ENCODE assay signal across 29 mouse cellular contexts in the genomic region with DNA sequence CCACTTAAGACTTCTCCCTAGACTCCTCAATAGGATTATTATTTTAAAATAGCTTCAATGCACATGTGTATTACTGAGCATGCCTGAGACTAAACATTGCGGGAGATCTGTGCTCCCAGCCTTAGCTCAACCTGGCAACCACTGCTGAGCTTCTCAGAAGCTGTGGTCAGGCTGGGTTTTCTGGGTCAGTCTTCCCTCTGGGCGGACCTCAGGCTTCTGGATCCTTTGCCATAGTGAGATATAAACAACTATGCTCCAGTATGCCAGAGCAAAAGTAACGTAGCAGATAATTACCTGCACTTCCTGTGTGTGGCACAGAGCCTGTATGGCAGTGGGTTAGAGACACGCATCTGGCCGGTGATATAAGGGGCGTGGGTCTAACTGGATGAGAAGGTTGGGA. TPM values are rescaled to one million over a fixed set of nuclear protein-coding genes. Genes with fewer than 3 reads are reported as not detected.
A peak's percentile ranks its signal among the peaks of the same experiment; 100 is the strongest.
DNase-seq lines count a peak whose midpoint lies in the region; ATAC-seq and TF ChIP-seq lines count a peak whose summit lies in the region.
"Had no signal": no experiment of that assay in that cellular context is flagged by ENCODE, and none has a peak within 500 bp of the region (broad histone marks: within the 10 kb centered on the region; RNA-seq: fewer than 3 reads in every experiment).

No protein-coding gene starts in this region.

- H3K27me3 ChIP-seq in heart, embryonic 13.5 days (replicated peaks): no peaks in the 10 kb centered on the region
- H3K27me3 ChIP-seq in liver, embryonic 16.5 days (ENCODE audit: control insufficient read depth, insufficient read depth, low read depth, low read length): no peaks in the 10 kb centered on the region
- no peaks in the 10 kb centered on the region for H3K27me3 ChIP-seq in midbrain, embryonic 10.5 days (ENCODE audit: low read depth, poor library complexity, severe bottlenecking)
- H3K27me3 ChIP-seq: CH12.LX; heart, embryonic 15.5 days; hindbrain, embryonic 15.5 days; megakaryocyte, embryonic 14.5 days; midbrain, embryonic 13.5 days; neural tube, embryonic 13.5 days had no signal

- H3K36me3 ChIP-seq in heart, embryonic 13.5 days: no peaks in the 10 kb centered on the region
- H3K36me3 ChIP-seq in liver, embryonic 16.5 days (ENCODE audit: control insufficient read depth, insufficient read depth): no peaks in the 10 kb centered on the region
- H3K36me3 ChIP-seq in midbrain, embryonic 10.5 days: no peaks in the 10 kb centered on the region
- H3K36me3 ChIP-seq: heart, embryonic 15.5 days; hindbrain, embryonic 10.5 days; hindbrain, embryonic 15.5 days; midbrain, embryonic 13.5 days; neural tube, embryonic 13.5 days had no signal

- DNase-seq in heart, postnatal 10 days: no peak
- no peak for DNase-seq in midbrain, embryonic 10.5 days (ENCODE audit: low spot score)
- DNase-seq: B cell, adult 2 months; cerebellum, adult 11 months; cerebellum, adult 9-10 months; gastrocnemius, postnatal 10 days; left cerebral cortex, postnatal 4 days; right cerebral cortex, postnatal 4 days; thymus, adult 18-20 months; thymus, postnatal 25 days had no signal

- no peak for ATAC-seq in heart, embryonic 13.5 days (ENCODE audit: extremely low read depth, insufficient number of reproducible peaks, low FRiP score, low TSS enrichment)
- ATAC-seq in liver, embryonic 16.5 days (ENCODE audit: low read depth): no peak
- ATAC-seq in CD4-positive, CD25-positive, alpha-beta regulatory T cell, adult 4 months: no peak
- ATAC-seq: activated CD4-positive, CD25-positive, alpha-beta regulatory T cell, adult 4 months; forebrain, embryonic 16.5 days; inflammation-experienced regulatory T-cells, adult 6 months; midbrain, embryonic 13.5 days had no signal

- no peak overlapping the region for H3K9ac ChIP-seq in heart, embryonic 13.5 days
- H3K9ac ChIP-seq in liver, embryonic 16.5 days (ENCODE audit: low read depth, low read length): no peak overlapping the region
- H3K9ac ChIP-seq: heart, embryonic 15.5 days; hindbrain, embryonic 15.5 days; liver, embryonic 14.5 days; midbrain, embryonic 13.5 days; neural tube, embryonic 13.5 days had no signal

- peak overlapping the region; percentile 12; the same call in 1 of the 2 replicates for H3K27ac ChIP-seq in heart, embryonic 13.5 days (replicated peaks)
- peak overlapping the region; percentile 49; the same call in 1 of the 2 replicates for H3K27ac ChIP-seq in bone marrow macrophage, adult 2 months (ENCODE audit: insufficient read depth, low read depth, low read length)
- peak overlapping the region; percentile 77 for H3K27ac ChIP-seq in brown adipose tissue, adult 24 weeks (replicated peaks; ENCODE audit: low read depth, low read length)
- H3K27ac ChIP-seq in liver, embryonic 16.5 days (ENCODE audit: low read length): peak overlapping the region; percentile 39; the same call in 1 of the 2 replicates
- H3K27ac ChIP-seq in midbrain, embryonic 10.5 days (replicated peaks): no peak overlapping the region
- H3K27ac ChIP-seq: hindbrain, embryonic 10.5 days; hindbrain, embryonic 15.5 days; layer of hippocampus, adult 2 months; liver, embryonic 14.5 days; midbrain, embryonic 13.5 days; neural tube, embryonic 13.5 days; stomach, postnatal 0 days had no signal

- TF ChIP-seq POLR2A in bone marrow macrophage, adult 2 months (IDR thresholded peaks at IDR 0.05; ENCODE audit: borderline replicate concordance, low read depth, low read length): no peak

- peaks cover 72% of the 10 kb centered on the region for H3K4me1 ChIP-seq in heart, embryonic 13.5 days
- peaks cover 29% of the 10 kb centered on the region for H3K4me1 ChIP-seq in bone marrow macrophage, adult 2 months (ENCODE audit: control insufficient read depth, insufficient read depth, low read length)
- H3K4me1 ChIP-seq in brown adipose tissue, adult 24 weeks (ENCODE audit: control insufficient read depth, insufficient read depth, insufficient read length, low read length): peaks cover 29% of the 10 kb centered on the region
- H3K4me1 ChIP-seq in liver, embryonic 16.5 days (ENCODE audit: control insufficient read depth, low read depth, low read length): peaks cover 13% of the 10 kb centered on the region
- H3K4me1 ChIP-seq in midbrain, embryonic 10.5 days: peaks cover 9% of the 10 kb centered on the region
- H3K4me1 ChIP-seq: hindbrain, embryonic 15.5 days; midbrain, embryonic 13.5 days; neural tube, embryonic 13.5 days had no signal

- H3K4me2 ChIP-seq in heart, embryonic 13.5 days: no peak overlapping the region
- H3K4me2 ChIP-seq in liver, embryonic 16.5 days (ENCODE audit: low read depth, low read length): no peak overlapping the region
- H3K4me2 ChIP-seq: heart, embryonic 15.5 days; hindbrain, embryonic 15.5 days; midbrain, embryonic 13.5 days; neural tube, embryonic 13.5 days had no signal

- TF ChIP-seq CTCF in bone marrow macrophage, adult 2 months (IDR thresholded peaks at IDR 0.05; ENCODE audit: low read depth, low read length): no peak

- H3K4me3 ChIP-seq in heart, embryonic 13.5 days: no peak overlapping the region
- no peak overlapping the region for H3K4me3 ChIP-seq in bone marrow macrophage, adult 2 months (ENCODE audit: insufficient read depth, low read length)
- H3K4me3 ChIP-seq in brown adipose tissue, adult 24 weeks (ENCODE audit: insufficient read depth, low read depth, low read length): no peak overlapping the region
- no peak overlapping the region for H3K4me3 ChIP-seq in liver, embryonic 16.5 days (ENCODE audit: low read depth, low read length)
- no peak overlapping the region for H3K4me3 ChIP-seq in midbrain, embryonic 10.5 days
- H3K4me3 ChIP-seq: erythroblast, embryonic 14.5 days; heart, embryonic 15.5 days; hindbrain, embryonic 10.5 days; hindbrain, embryonic 15.5 days; layer of hippocampus, adult 2 months; megakaryocyte, embryonic 14.5 days; midbrain, embryonic 13.5 days; neural tube, embryonic 13.5 days had no signal

- 0 out of 2 replicates have a peak, but pooled peaks cover 5% of the 10 kb centered on the region for H3K9me3 ChIP-seq in heart, embryonic 13.5 days
- no peaks in the 10 kb centered on the region for H3K9me3 ChIP-seq in liver, embryonic 16.5 days (replicated peaks; ENCODE audit: control insufficient read depth, low read length)
- no peaks in the 10 kb centered on the region for H3K9me3 ChIP-seq in midbrain, embryonic 10.5 days (replicated peaks)
- H3K9me3 ChIP-seq: heart, embryonic 15.5 days; hindbrain, embryonic 10.5 days; hindbrain, embryonic 15.5 days; midbrain, embryonic 13.5 days; neural tube, embryonic 13.5 days had no signal

- WGBS in heart, embryonic 13.5 days: 64% methylated on average over 6 of the region's 6 CpGs
- WGBS in liver, embryonic 16.5 days (ENCODE audit: insufficient replicate concordance): 34% methylated on average over 6 of the region's 6 CpGs
- WGBS in midbrain, embryonic 10.5 days: 89% methylated on average over 6 of the region's 6 CpGs

- intact Hi-C loops in heart, postnatal 10 days (cut with DNase I): no loop called here

RNA-seq across cellular contexts. Expression of gene Cd28, which starts 59.1 kb away (rescaled TPM):
- polyA plus RNA-seq in heart, embryonic 13.5 days (2015; fragmentation: Nextera tagmentation; extraction: Ambion mirVana): 0.25 and 0.31 TPM in 2 replicates
- 1 to 10 TPM; 2.4 to 2.7 TPM for total RNA-seq in heart, postnatal 10 days (2021)
- polyA plus RNA-seq in bone marrow macrophage, adult 2 months (2012; ENCODE audit: insufficient read depth, insufficient read length, missing spikeins): 71.4 and 77.5 TPM in 2 replicates
- polyA plus RNA-seq in brown adipose tissue, adult 24 weeks (2012; ENCODE audit: insufficient read depth, insufficient read length, missing spikeins): not detected in 2 replicates
- 0.06 and 0.08 TPM in 2 replicates for polyA plus RNA-seq in liver, embryonic 16.5 days (2015; fragmentation: Nextera tagmentation; extraction: Ambion mirVana)
- 100 to 1,000 TPM; 276 to 286 TPM for polyA plus RNA-seq in CD4-positive, CD25-positive, alpha-beta regulatory T cell, adult 4 months (2017; shearing (Covaris generic))
- polyA plus RNA-seq in midbrain, embryonic 10.5 days (2016; fragmentation: Nextera tagmentation; extraction: Ambion mirVana): 0.06 and 0.20 TPM in 2 replicates

Comparison
In these comparisons a context has a peak if more than half of its experiments do, and no peak if none do; other contexts are left out.
1. RNA of gene Cd28, which starts 59.1 kb away (polyA plus RNA-seq): 276 to 286 TPM in CD4-positive, CD25-positive, alpha-beta regulatory T cell, adult 4 months and 71.4 to 77.5 TPM in bone marrow macrophage, adult 2 months; 0.25 to 0.31 TPM in heart, embryonic 13.5 days, 0.06 to 0.20 TPM in midbrain, embryonic 10.5 days, not detected in brown adipose tissue, adult 24 weeks and 0.06 to 0.08 TPM in liver, embryonic 16.5 days; every median in the first group is over 10 times any median in the second.